18 mouse cellular contexts compared by ENCODE assay signal in genomic region chr10:116461443-116461842, GRCm38 (mm10). TPM values are rescaled to one million over a fixed set of nuclear protein-coding genes. Genes with fewer than 3 reads are reported as not detected.
A peak's percentile ranks its signal among the peaks of the same experiment; 100 is the strongest.
DNase-seq lines count a peak whose midpoint lies in the region; ATAC-seq and TF ChIP-seq lines count a peak whose summit lies in the region.
"Had no signal": no experiment of that assay in that cellular context is flagged by ENCODE, and none has a peak within 500 bp of the region (broad histone marks: within the 10 kb centered on the region; RNA-seq: fewer than 3 reads in every experiment).

No protein-coding gene starts in this region.

- H3K4me1 ChIP-seq in limb, embryonic 10.5 days = no peaks in the 10 kb centered on the region; the same call in 1 of the 2 replicates
- H3K4me1 ChIP-seq in lung, adult 2 months (ENCODE audit: control insufficient read depth, insufficient read depth, low read length) = no peaks in the 10 kb centered on the region
- no peaks in the 10 kb centered on the region for H3K4me1 ChIP-seq in midbrain, embryonic 13.5 days (replicated peaks)
- H3K4me1 ChIP-seq: embryonic facial prominence, embryonic 10.5 days; forebrain, embryonic 13.5 days; heart, embryonic 12.5 days; hindbrain, embryonic 10.5 days; hindbrain, embryonic 15.5 days had no signal

- WGBS in limb, embryonic 10.5 days = 90% methylated on average over 9 of the region's 9 CpGs
- 94% methylated on average over 9 of the region's 9 CpGs for WGBS in lung, adult 2 months
- WGBS in midbrain, embryonic 13.5 days = 91% methylated on average over 9 of the region's 9 CpGs

- TF ChIP-seq POLR2A in lung, adult 2 months (IDR thresholded peaks at IDR 0.05; ENCODE audit: borderline replicate concordance, extremely low read depth, low read depth, low read length) = no peak

- ATAC-seq in midbrain, embryonic 13.5 days = no peak
- ATAC-seq: forebrain, embryonic 13.5 days; forebrain, postnatal 0 days had no signal

- DNase-seq in retina, embryonic 14.5 days (ENCODE audit: low spot score) = peak; percentile 35
- no peak for DNase-seq in retina, postnatal 1 day
- DNase-seq in embryo, embryonic 10.5 days (ENCODE audit: low spot score) = peak; percentile 50
- peak; percentile 23 for DNase-seq in limb, embryonic 10.5 days (ENCODE audit: low spot score)
- DNase-seq in left cerebral cortex, adult 11 months (ENCODE audit: low spot score) = no peak
- no peak for DNase-seq in lung, adult 2 months
- DNase-seq: adrenal gland, adult 2 months; adrenal gland, postnatal 25 days; cerebellum, adult 2 months; cerebellum, postnatal 10 days; forebrain, postnatal 0 days; gastrocnemius, postnatal 14 days had no signal

- TF ChIP-seq CTCF in lung, adult 2 months (IDR thresholded peaks at IDR 0.05; ENCODE audit: insufficient read depth, low read length) = no peak

- no peaks in the 10 kb centered on the region for H3K9me3 ChIP-seq in limb, embryonic 10.5 days (replicated peaks)
- H3K9me3 ChIP-seq in midbrain, embryonic 13.5 days = peaks cover 8% of the 10 kb centered on the region
- H3K9me3 ChIP-seq: hindbrain, embryonic 15.5 days had no signal

- H3K4me2 ChIP-seq in midbrain, embryonic 13.5 days (replicated peaks) = no peak overlapping the region
- H3K4me2 ChIP-seq: forebrain, embryonic 13.5 days; heart, embryonic 12.5 days; hindbrain, embryonic 15.5 days had no signal

- H3K9ac ChIP-seq in midbrain, embryonic 13.5 days (replicated peaks) = no peak overlapping the region
- H3K9ac ChIP-seq: forebrain, embryonic 13.5 days; forebrain, postnatal 0 days; heart, embryonic 12.5 days; hindbrain, embryonic 15.5 days had no signal

- peaks cover 22% of the 10 kb centered on the region for H3K36me3 ChIP-seq in limb, embryonic 10.5 days
- H3K36me3 ChIP-seq in midbrain, embryonic 13.5 days = peaks cover 2% of the 10 kb centered on the region; the same call in 1 of the 2 replicates

- H3K4me3 ChIP-seq in limb, embryonic 10.5 days = no peak overlapping the region
- H3K4me3 ChIP-seq in lung, adult 2 months (replicated peaks; ENCODE audit: extremely low read depth, low read depth, low read length) = no peak overlapping the region
- H3K4me3 ChIP-seq in midbrain, embryonic 13.5 days (replicated peaks) = no peak overlapping the region
- H3K4me3 ChIP-seq: embryonic facial prominence, embryonic 10.5 days; forebrain, embryonic 13.5 days; heart, embryonic 12.5 days; hindbrain, embryonic 10.5 days; hindbrain, embryonic 15.5 days had no signal

- H3K27me3 ChIP-seq in limb, embryonic 10.5 days (ENCODE audit: low read depth, poor library complexity, severe bottlenecking) = no peaks in the 10 kb centered on the region
- H3K27me3 ChIP-seq in midbrain, embryonic 13.5 days = no peaks in the 10 kb centered on the region
- H3K27me3 ChIP-seq: forebrain, embryonic 13.5 days; heart, embryonic 12.5 days; hindbrain, embryonic 15.5 days had no signal

- H3K27ac ChIP-seq in limb, embryonic 10.5 days = no peak overlapping the region
- H3K27ac ChIP-seq in midbrain, embryonic 13.5 days = no peak overlapping the region
- H3K27ac ChIP-seq: embryonic facial prominence, embryonic 10.5 days; forebrain, embryonic 13.5 days; hindbrain, embryonic 10.5 days; hindbrain, embryonic 15.5 days had no signal

RNA-seq across cellular contexts. Expression of gene Kcnmb4, which starts 12.2 kb away (rescaled TPM):
- 8.5 and 13.4 TPM in 2 replicates for polyA plus RNA-seq in limb, embryonic 10.5 days (2016; fragmentation: Nextera tagmentation; extraction: Ambion mirVana)
- 11.3 and 15.3 TPM in 2 replicates for polyA plus RNA-seq in lung, adult 2 months (2012; rRNA removed)
- polyA plus RNA-seq in midbrain, embryonic 13.5 days (2015; fragmentation: Nextera tagmentation; extraction: Ambion mirVana) = 12.9 and 13.1 TPM in 2 replicates

Comparison
In these comparisons a context has a peak if more than half of its experiments do, and no peak if none do; other contexts are left out.
1. DNase-seq: peak in retina, embryonic 14.5 days (single experiment), embryo, embryonic 10.5 days (single experiment) and limb, embryonic 10.5 days (single experiment); none in retina, postnatal 1 day (single experiment), left cerebral cortex, adult 11 months (single experiment) and lung, adult 2 months (single experiment).